Mouse (Mus musculus): ENCODE measurements at regions not wholly inside any gene's neighbourhood (a gene's known extent, or its start where the extent isn't known, plus 50 kb on each side); places are given as distances from the start of the nearest gene placed in this dataset.

DNA sequence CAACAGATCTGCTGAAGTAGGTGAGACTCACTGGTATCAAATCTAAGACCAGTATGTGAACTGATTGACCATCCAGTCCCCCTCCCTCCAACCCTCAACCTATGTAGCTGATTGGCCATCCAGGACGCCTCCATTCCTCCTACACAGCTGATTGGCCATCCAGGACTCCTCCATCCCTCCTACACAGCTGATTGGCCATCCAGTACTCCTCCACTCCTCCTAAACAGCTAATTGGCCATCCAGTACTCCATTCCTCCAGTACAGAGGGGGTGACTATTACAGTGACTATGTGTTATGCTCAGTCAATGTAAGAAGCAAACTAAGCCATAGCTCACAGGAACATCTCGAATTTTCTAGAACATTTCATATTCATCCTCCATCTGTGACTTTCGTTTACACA is 91.1 kb downstream of the Psmg1 start:
- CTCF ChIA-PET, result no interaction called here

DNA sequence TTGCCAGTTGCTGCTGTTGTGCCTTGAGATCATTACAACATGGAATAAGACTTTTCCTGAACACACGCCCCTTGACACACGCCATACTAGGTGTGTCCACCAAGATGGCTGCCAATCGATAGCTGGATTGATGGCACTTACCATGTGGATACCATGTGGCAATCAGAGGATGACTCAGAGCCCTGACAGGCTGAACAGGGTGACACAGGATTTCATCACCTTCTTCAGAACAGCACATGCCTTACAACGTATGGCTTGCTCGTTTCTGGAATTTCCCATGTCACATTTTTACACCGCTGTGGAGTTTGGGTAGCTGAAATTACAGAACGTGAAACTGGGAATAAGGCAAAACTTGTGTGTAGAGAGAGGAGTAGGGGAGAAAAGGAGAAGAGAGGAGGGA is 92.9 kb downstream of the Psmg1 start:
- CTCF ChIA-PET, result interaction anchor here in 3 of 4 experiments (0.6 to 1.1 kb wide), 3 partner anchors 66 to 309 kb away, joined by 3 to 4 read pairs (median 3); no protein-coding TSS in a partner anchor

More for the DNA sequence above, 91.1 kb downstream of the Psmg1 start:
- POLR2A ChIA-PET, result interaction anchor here in 1 of 4 experiments (1.0 kb wide), 1 partner anchor 131 kb away, joined by 3 read pairs; no protein-coding TSS in a partner anchor

DNA sequence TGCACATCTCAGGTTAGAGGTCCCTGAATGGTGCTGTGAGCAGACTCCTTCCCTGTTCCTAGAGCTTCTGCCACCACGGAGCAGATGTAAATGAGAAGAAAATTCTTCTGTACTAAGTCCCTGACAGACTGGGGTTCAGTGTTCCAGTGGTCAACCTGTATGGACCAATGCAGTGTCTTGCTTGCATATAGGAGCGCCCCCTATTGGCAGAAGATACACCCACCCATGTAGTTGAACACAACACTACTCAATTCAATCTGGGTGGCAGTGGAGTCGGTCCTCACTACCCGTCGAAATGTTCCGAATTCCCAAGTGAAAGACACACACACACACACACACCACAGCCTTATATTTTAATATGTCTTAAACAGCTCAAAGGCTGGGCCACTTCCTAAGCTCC is 94.6 kb downstream of the Psmg1 start:
- ChIA-PET CTCF (interaction anchor here in 1 of 4 experiments (1.1 kb wide), 1 partner anchor 291 kb away, joined by 3 read pairs; no protein-coding TSS in a partner anchor), POLR2A (no interaction called here)

More for the DNA sequence above, 92.9 kb downstream of the Psmg1 start:
- POLR2A ChIA-PET, result interaction anchor here in 1 of 4 experiments (1.6 kb wide), 1 partner anchor 21 kb away, joined by 4 read pairs; no protein-coding TSS in a partner anchor

DNA sequence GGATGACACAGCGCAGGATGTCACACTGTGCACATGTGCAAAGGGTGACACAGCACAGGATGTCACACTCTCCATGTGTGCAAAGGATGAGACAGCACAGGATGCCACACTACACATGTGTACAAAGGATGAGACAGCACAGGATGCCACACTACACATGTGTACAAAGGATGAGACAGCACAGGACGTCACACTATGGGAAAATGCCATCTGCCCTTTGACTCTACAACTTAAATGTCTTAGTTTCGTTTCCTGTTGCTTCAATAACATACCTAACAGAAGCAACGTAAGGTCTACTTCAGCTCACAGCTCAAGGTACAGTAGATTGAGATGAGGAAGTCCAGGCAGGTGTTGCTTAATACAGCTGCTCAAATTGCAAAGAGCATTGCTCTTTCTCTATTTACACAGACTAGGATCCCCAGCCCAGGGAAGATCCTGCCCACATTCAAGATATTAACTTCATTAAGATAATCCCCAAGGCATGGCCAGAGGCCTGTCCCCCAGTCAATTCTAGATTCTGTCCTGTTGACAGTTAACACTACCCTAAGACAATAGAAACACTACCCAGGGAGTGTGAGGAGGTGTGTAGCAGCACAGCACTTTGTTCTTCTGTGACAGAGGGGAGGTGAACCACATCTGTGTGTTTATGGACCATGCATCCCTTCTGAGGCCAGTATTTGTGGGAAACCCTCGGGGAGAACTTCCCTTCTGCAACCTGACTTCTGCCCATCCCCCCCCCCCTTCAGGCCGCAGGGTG is 97.0 kb downstream of the Psmg1 start:
- CTCF ChIA-PET, result no interaction called here
- POLR2A ChIA-PET, result interaction anchor here in 1 of 4 experiments (0.6 kb wide), 1 partner anchor 167 kb away, joined by 3 read pairs; no protein-coding TSS in a partner anchor

DNA sequence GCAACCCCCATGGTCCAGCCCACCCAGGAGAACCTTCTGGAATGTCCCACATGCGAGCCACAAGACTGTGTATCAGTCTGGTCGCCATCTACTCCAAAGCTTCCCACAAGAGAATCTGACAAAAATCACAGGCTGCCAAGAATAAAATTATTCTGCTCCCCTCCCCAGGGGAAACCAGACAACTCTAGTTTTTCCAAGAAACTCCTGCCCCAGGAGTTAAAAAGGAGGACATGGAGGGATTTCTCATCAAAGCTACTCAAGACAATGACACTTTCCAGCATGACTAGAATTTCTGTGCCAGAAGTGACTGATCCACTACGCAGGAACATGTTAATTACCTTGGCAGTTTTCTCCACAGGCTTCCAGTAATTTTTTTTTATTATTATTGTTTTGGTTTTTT is 98.4 kb downstream of the Psmg1 start:
- ChIA-PET POLR2A (no interaction called here), CTCF (interaction anchor here in 1 of 4 experiments (0.6 kb wide), 1 partner anchor 542 kb away, joined by 3 read pairs; no protein-coding TSS in a partner anchor)

DNA sequence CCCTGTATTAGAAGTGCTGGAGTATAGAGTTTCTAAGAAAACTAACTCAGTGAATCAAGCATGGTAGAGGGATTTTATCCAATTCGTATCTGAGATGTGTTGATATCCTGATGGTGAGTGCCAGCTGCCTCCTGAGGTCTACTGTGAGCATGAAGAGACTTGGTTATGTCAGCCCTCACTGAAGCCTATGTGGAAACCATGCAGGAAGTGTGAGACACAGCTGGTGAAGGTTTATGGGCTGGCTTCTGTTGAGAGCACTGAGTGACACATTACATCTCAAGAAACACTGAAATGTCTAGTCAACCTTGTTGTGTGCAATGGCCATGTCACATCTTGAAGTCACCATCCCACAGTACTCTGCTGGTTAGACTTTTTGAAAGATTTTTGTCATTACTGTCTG is 104.6 kb downstream of the Psmg1 start:
- POLR2A ChIA-PET, result no interaction called here
- CTCF ChIA-PET, result interaction anchor here in 1 of 4 experiments (0.6 kb wide), 1 partner anchor 186 kb away, joined by 8 read pairs; no protein-coding TSS in a partner anchor

DNA sequence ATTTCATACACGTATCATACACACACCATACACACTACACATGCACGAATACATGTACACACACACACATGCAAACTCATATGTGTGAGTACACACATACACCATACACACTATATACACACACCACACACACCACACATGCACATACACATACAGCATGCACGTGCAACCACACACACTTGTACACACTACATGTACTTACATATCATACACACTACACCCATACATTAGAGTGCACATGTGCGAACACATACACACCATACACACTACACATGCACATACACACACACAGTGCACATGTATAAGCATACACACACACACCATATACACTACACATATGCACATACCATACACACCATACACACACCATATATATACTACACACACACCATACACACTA is 117.5 kb downstream of the Psmg1 start:
- POLR2A ChIA-PET, result no interaction called here
- CTCF ChIA-PET, result interaction anchor here in 1 of 4 experiments (0.6 kb wide), 1 partner anchor 249 kb away, joined by 4 read pairs; no protein-coding TSS in a partner anchor

DNA sequence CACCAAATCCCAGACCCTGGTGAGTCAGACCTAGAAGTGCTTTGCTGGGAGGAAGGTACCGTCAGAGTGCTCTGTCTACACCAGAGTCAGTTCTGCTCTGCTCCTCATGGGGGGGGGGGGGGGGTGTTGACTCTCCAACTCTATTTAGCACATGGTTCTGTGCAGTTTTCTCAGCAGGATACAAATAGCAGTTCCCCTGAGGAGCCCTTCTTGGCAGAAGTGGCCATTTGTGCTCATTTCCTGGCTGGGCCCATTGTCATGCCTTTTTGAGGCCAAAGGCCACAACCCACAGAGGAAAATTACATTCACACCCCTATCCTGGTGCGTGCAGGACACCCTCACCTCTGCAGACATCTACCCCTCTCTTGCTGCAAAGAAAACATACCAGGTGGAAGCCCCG is 118.3 kb downstream of the Psmg1 start:
- POLR2A ChIA-PET, result interaction anchor here in 1 of 4 experiments (0.7 kb wide), 1 partner anchor 23 kb away, joined by 3 read pairs; no protein-coding TSS in a partner anchor
- CTCF ChIA-PET, result no interaction called here

DNA sequence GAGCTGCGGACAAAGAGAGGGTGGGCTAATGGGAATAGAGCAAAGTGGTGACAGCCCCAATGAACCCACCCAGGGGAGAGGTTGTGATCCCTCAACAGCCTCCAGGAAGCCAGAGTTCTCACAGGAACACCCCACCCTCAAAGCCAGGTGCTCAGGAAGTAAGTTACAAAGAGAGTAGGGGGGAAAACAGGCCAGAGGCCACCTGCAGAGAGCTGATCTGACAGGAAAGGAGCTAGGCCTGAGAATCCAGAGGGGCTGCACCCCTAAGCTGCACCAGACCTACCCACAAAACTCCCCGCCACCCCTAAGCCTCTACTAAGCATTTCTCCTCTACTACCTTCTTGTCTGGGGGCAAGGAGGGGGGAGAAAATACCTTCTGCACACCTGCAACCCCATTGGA is 120.5 kb downstream of the Psmg1 start:
- POLR2A ChIA-PET, result interaction anchor here in 2 of 4 experiments (0.5 to 1.2 kb wide), 3 partner anchors 9 to 111 kb away, joined by 3 read pairs; no protein-coding TSS in a partner anchor

DNA sequence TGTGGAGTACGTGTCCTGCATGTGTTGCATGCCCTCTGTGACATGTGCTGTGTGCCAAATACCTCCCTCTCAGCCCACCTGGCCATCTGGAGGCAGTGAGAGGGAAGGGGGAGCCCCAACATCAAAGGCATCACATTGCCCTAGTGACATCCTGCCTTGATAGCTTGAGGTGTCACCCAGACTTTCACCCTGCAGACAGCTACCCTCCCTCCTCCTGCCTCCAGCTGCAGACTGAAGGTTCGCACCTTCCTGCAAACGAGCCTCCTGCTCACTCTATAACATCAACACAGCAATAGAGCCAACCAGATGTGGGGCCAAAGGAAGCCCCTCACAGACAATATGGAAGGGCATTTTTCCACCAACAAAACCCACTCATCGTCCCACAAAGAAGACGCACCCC is 121.3 kb downstream of the Psmg1 start:
- CTCF ChIA-PET, result interaction anchor here in 1 of 4 experiments (0.6 kb wide), 1 partner anchor 472 kb away, joined by 4 read pairs; no protein-coding TSS in a partner anchor
- POLR2A ChIA-PET, result interaction anchor here in 1 of 4 experiments (1.2 kb wide), 1 partner anchor 8 kb away, joined by 3 read pairs; no protein-coding TSS in a partner anchor

More for the DNA sequence above, 120.5 kb downstream of the Psmg1 start:
- CTCF ChIA-PET, result no interaction called here

DNA sequence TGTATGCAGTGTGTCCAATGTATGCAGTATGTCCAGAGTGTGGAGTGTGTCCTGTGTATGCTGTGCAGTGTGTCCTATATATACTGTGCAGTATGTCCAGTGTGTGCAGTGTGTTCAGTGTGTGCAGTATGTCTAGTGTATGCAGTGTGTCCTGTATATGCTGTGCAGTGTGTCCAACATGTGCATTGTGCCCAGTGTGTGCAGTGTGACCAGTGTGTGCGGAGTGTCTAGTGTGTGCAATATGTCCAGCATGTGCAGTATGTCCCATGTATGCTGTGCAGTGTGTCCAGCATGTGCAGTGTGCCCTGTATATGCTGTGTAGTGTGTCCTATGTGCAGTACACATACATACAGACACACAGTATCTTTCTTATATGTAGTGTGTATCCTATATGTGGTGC is 121.9 kb downstream of the Psmg1 start:
- POLR2A ChIA-PET, result no interaction called here

DNA sequence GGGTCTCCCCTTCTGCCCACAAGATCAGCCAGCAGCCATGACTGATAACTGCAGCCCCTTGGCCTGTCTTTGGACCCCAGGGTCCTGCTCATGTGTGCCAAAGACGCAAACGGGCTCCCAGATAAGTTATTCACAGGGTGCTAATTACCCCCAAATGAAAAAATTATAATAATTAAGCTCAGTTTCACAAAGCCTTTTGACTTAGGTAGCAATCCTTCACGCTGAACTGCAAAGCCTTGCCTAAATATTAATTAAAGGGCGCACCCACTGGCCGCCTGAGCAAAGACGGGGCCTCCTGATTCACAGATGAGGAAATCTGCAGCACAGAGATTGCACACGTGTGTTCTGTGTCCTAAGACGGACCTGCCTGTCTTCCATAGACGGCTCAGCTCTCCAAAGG is 123.2 kb downstream of the Psmg1 start:
- ChIA-PET CTCF (no interaction called here), POLR2A (no interaction called here)

More for the DNA sequence above, 121.9 kb downstream of the Psmg1 start:
- CTCF ChIA-PET, result interaction anchor here in 1 of 4 experiments (0.6 kb wide), 1 partner anchor 473 kb away, joined by 4 read pairs; no protein-coding TSS in a partner anchor

DNA sequence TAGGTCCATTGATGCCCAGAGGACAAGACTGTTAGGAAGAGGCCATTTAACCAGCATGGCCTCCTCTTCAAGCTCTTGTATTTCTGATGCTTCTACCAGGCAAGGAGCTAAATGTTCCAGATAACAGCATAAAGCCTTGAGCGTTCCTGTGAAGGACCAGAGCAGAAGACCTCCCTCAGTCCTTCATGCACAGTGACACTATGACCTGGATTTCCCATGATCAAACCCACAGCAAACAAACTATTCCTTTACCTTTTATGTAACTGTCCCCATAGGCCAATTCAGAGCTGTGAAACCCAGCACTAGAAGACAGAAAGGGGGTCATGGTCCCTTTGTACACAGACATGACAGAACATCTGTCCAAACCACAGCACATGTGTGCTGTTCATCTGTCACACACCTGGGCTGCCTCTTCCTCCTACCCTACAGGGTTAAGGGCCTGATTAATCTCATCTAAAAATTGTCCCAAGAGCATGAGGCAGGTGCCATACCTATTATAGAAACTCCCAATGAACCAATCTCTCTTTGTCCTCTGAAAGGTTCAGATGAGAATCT is 123.8 kb downstream of the Psmg1 start:
- CTCF ChIA-PET, result no interaction called here
- POLR2A ChIA-PET, result interaction anchor here in 1 of 4 experiments (0.6 kb wide), 1 partner anchor 1307 kb away, joined by 3 read pairs; no protein-coding TSS in a partner anchor

DNA sequence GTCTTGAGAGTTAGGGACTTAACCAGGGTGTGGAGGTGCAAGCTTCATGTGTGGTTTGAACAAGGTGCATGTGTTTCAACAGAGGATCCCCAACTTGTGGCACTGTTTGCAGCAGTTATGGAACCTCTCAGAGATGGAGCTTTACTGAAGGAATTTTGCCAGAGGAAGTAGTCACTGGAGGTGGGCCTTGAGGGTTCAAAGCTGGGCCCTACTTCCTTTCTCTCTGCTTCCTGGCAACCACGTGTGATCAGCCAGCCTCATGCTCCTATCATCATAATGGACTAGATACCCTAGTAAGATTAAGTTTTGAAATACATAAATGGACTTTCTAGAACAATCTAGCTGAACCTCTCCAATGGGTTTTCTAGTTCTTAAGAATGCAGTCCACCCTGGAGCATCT is 125.2 kb downstream of the Psmg1 start:
- CTCF ChIA-PET, result interaction anchor here in 1 of 4 experiments (0.6 to 0.7 kb wide), 2 partner anchors 188 to 204 kb away, joined by 3 read pairs; no protein-coding TSS in a partner anchor
- POLR2A ChIA-PET, result interaction anchor here in 1 of 4 experiments (0.7 kb wide), 1 partner anchor 30 kb away, joined by 5 read pairs; no protein-coding TSS in a partner anchor

DNA sequence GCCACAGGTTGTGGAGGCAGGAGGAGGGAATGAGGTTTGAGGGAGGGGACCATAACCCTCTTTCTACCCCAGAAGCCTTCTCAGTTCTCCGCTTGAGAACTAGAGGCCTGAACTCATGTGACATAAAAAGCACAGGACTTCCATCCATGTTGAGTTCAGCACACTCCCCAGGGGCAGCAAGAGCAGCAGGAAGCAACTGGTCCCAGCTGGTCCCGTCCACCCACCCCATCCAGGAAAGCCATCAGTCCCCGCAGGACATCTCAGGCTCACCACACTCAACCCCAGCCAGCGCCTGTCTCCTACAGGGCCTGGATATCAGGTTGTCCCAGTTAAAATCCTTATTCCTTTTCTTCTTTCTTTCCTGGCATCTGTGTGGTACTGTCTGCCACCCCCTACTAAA is 126.1 kb downstream of the Psmg1 start:
- ChIA-PET POLR2A (no interaction called here), CTCF (interaction anchor here in 1 of 4 experiments (0.7 kb wide), 1 partner anchor 205 kb away, joined by 3 read pairs; no protein-coding TSS in a partner anchor)

DNA sequence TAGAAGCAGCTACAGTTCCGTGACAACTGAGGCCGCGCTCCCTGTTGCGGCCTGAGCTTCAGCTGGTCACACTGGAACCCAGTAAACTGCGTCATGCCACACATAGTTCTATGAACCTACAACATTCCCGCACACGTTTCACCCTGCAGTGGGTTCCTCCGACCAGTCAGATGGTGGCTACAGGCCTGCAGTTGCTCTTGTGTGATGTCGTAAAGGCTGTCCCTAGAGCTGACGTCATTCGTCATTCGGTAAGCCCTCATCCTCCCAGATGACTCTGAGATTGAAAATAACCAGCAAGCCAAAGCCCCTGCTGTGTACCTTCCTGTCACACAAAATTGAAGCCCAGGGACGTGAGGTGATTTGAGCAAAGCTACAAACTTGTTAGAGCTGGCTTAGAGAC is 126.7 kb downstream of the Psmg1 start:
- ChIA-PET POLR2A (interaction anchor here in 2 of 4 experiments (0.5 kb wide), 2 partner anchors 110 to 119 kb away, joined by 3 to 10 read pairs; no protein-coding TSS in a partner anchor), CTCF (no interaction called here)

DNA sequence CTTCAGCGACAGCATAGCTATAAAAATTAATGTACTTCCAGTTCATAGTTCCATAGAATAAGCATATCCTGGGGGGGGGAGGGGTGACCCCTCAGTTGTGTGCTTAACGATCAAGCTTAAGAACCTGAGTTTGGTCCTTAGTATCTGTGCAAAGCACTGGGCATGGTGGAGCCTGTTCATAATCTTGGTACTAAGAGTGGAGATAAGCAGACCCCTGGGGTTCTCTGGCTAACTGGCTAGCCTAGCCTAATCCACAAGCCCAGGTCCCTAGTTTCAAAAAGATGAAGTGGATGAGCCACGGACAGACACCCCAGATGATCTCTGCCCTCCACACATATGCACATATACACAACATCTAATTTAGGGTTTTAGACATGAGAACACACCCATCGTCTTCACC is 127.2 kb downstream of the Psmg1 start:
- ChIA-PET POLR2A (interaction anchor here in 2 of 4 experiments (0.5 to 0.7 kb wide), 4 partner anchors 19 to 110 kb away, joined by 3 to 10 read pairs (median 6); no protein-coding TSS in a partner anchor), CTCF (no interaction called here)

DNA sequence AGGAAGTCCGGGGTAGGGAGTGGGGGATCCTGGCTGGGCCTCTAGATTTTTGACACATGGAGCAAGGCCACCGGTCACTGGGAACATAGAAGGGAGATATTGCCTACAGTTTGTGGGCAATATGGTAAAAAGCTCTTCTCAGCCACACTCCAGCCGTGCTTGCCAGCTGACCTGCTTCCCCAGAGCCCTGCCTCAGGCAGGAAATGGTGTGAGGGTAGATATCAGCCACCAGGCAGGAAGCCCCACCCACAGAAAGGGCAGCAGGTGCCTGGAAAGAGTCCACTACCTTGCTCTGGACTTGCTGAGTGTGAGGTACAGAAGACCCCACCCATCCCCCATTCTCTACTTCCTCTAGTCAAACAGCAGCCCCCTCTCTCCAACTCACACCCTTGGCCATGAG is 128.1 kb downstream of the Psmg1 start:
- ChIA-PET POLR2A (interaction anchor here in 2 of 4 experiments (0.7 kb wide), 2 partner anchors 66 to 96 kb away, joined by 4 to 7 read pairs; no protein-coding TSS in a partner anchor), CTCF (interaction anchor here in 1 of 4 experiments (0.9 kb wide), 1 partner anchor 240 kb away, joined by 5 read pairs; no protein-coding TSS in a partner anchor)

DNA sequence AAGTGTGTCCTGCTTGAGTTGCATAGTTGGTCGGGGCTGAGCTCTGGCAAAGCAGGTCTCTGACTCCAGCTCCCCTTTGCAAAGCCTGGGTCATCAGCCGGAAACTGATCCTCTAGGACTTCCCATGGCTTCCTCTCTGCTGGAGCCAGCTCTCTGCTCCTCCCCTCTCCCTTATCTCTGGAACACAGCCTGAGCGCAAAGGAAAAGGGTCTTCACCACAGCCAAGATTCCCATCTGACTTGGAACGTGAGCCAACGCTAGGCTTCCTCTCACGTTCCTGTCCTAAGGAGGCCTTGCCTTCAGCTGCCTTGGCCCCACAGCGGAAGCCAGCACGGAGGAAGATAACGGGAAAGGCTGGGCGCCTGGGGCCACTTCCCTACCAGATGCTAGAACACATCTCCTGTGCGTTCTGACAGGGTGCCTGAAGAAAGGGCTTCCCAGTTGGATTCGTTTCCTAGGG is 129.5 kb downstream of the Psmg1 start:
- ChIA-PET POLR2A (interaction anchor here in 1 of 4 experiments (1.2 kb wide), 1 partner anchor 9 kb away, joined by 3 read pairs; no protein-coding TSS in a partner anchor), CTCF (no interaction called here)

Data from embryonic stem cell, embryonic (primary cell).